Mouse (Mus musculus): Measurements from ENCODE around the gene Hoxd8.

DNA sequence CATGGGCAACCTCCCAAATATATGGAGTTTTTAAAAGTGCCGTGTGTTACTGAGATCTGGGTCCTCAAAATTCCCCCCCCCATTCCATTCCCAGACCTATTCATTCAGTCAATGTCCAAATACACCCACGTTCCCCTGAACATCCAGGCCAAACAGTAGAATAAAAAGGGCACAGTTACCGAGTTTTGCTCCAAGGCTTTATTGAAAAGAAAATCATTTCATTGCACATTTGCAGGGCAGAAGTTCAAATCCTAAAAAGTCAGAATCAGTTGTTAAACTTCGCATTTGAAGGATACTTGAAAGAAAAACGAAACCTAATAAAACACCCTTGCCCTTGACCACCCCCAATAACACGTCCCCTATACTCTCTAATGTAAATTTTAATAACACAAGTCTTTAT, 1.6 kb upstream of the Hoxd8 start:
- TF ChIP-seq CTCF (IDR thresholded peaks at IDR 0.05; ENCODE audit: borderline replicate concordance, insufficient read depth, low read depth, low read length) (no peak), POLR2A (IDR thresholded peaks at IDR 0.05; ENCODE audit: borderline replicate concordance, insufficient read depth, low read length) (no peak)

All from cerebellum, adult 2 months (tissue).